Mouse (Mus musculus): Measurements from ENCODE around the gene Scn2b. TPM values are rescaled to one million over a fixed set of nuclear protein-coding genes. Genes with fewer than 3 reads are reported as not detected.

Gene Scn2b
- polyA plus RNA-seq, 1 experiment from 2014 or later, result 5.3 TPM

- DNase-seq (ENCODE audit: low spot score), result no peak
- Histone ChIP-seq H3K27me3 (ENCODE audit: insufficient read depth, poor library complexity, severe bottlenecking) (peaks cover 58% of the 10 kb centered on the region), H3K36me3 (no peaks in the 10 kb centered on the region), H3K27ac (no peak overlapping the region), H3K4me1 (0 out of 2 replicates have a peak, but pooled peaks cover 2% of the 10 kb centered on the region), H3K9me3 (no peaks in the 10 kb centered on the region), H3K4me3 (no peak overlapping the region)
- WGBS, result 59% methylated on average over 1 of the region's 1 CpGs
Measured at GRCm38 (mm10) chr9:45150933-45151332, 33.4 kb downstream of the Scn2b start.

DNA sequence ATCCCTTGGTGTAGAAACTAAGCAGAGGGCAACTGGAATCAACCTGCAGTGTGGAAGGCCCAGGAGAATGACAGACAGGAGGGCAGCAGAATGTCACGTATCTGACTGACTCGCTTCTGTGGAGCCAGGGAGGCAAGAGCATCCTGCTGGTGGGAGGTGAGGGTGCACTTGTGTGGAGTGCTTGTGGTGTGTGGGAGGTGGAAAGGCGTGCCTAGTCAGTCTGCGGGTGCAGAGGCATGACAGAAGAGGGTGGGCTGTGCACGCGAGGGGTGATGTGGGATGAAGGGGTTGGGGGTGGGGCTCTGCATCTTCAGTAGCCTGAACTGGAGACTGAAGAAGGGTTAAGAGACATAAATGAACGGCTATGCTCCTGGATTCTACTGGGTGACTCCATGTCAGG is 35.8 kb downstream of the Scn2b start:
- Histone ChIP-seq H3K4me3 (no peak overlapping the region), H3K27me3 (ENCODE audit: insufficient read depth, poor library complexity, severe bottlenecking) (peaks cover 35% of the 10 kb centered on the region), H3K4me1 (no peaks in the 10 kb centered on the region), H3K36me3 (no peaks in the 10 kb centered on the region), H3K27ac (no peak overlapping the region), H3K9me3 (no peaks in the 10 kb centered on the region)
- DNase-seq (ENCODE audit: low spot score), result no peak
- WGBS, result 66% methylated on average over 7 of the region's 7 CpGs

- DNase-seq (ENCODE audit: low spot score), result no peak
- Histone ChIP-seq H3K27me3 (ENCODE audit: insufficient read depth, poor library complexity, severe bottlenecking) (no peaks in the 10 kb centered on the region), H3K27ac (no peak overlapping the region), H3K4me1 (no peaks in the 10 kb centered on the region), H3K9me3 (0 out of 2 replicates have a peak, but pooled peaks cover 4% of the 10 kb centered on the region), H3K36me3 (no peaks in the 10 kb centered on the region), H3K4me3 (no peak overlapping the region)
- WGBS, result 59% methylated on average over 5 of the region's 5 CpGs
Measured at GRCm38 (mm10) chr9:45167903-45168302, 50.3 kb downstream of the Scn2b start.

- WGBS, result 84% methylated on average over 5 of the region's 5 CpGs
Measured at GRCm38 (mm10) chr9:45170150-45170549, 52.6 kb downstream of the Scn2b start.

DNA sequence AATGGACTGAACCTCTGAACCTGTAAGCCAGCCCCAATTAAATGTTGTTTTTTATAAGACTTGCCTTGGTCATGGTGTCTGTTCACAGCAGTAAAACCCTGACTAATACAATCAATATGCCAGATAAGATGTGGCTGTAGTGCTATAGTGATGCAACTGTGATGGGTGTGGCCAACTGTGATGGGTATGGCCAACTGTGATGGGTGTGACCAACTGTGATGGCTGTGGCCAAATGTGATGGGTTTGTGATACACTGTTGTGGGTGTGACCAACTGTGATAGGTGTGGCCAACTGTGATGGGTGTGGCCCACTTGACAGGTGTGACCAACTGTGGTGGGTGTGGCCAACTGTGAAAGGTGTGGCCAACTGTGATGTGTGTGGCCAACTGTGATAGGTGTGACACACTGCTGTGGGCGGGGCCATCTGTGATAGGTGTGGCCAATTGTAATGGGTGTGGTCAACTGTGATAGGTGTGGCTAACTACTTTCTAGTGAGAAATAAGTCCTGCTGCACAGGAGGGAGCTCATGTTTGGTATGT is 53.6 kb downstream of the Scn2b start:
- 0 out of 2 replicates have a peak, but pooled peaks cover 4% of the 10 kb centered on the region for H3K9me3 ChIP-seq
- no peaks in the 10 kb centered on the region for H3K4me1 ChIP-seq
- H3K4me3 ChIP-seq, result no peak overlapping the region
- no peak for DNase-seq (ENCODE audit: low spot score)
- no peaks in the 10 kb centered on the region for H3K36me3 ChIP-seq
- H3K27ac ChIP-seq, result no peak overlapping the region
- WGBS, result 59% methylated on average over 1 of the region's 1 CpGs
- no peaks in the 10 kb centered on the region for H3K27me3 ChIP-seq (ENCODE audit: insufficient read depth, poor library complexity, severe bottlenecking)

More at GRCm38 (mm10) chr9:45170150-45170549, 52.6 kb downstream of the Scn2b start:
- Histone ChIP-seq H3K27ac (no peak overlapping the region), H3K9me3 (0 out of 2 replicates have a peak, but pooled peaks cover 4% of the 10 kb centered on the region), H3K4me1 (no peaks in the 10 kb centered on the region), H3K36me3 (no peaks in the 10 kb centered on the region), H3K27me3 (ENCODE audit: insufficient read depth, poor library complexity, severe bottlenecking) (no peaks in the 10 kb centered on the region), H3K4me3 (no peak overlapping the region)
- DNase-seq (ENCODE audit: low spot score), result no peak

GRCm38 (mm10) chr9:45173475-45173874 is 55.9 kb downstream of the Scn2b start:
- DNase-seq (ENCODE audit: low spot score), result no peak
- Histone ChIP-seq H3K4me1 (no peaks in the 10 kb centered on the region), H3K27me3 (ENCODE audit: insufficient read depth, poor library complexity, severe bottlenecking) (peaks cover 5% of the 10 kb centered on the region; the same call in 1 of the 2 replicates), H3K36me3 (no peaks in the 10 kb centered on the region), H3K27ac (no peak overlapping the region), H3K4me3 (no peak overlapping the region), H3K9me3 (0 out of 2 replicates have a peak, but pooled peaks cover 4% of the 10 kb centered on the region)
- 60% methylated on average over 3 of the region's 3 CpGs for WGBS

DNA sequence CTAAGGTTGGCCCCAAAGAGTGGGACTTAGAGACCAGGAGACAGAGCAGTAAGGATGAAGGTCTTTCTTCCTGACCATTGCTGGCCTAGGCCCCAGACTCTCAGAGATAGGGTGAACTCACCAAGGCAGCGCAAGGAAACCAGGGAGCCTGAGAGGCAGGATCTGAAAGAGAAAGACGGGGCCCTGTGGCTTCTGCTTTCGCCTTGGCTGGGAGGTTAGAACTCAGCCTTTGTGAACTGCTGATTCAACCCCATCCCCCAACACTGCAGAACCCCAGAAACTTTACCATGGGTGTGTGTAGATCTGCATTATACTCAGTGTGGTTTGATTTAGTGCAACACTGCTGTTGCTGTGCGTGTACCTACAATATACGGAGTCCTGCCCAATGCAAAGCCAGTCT is 61.7 kb downstream of the Scn2b start:
- H3K27me3 ChIP-seq (ENCODE audit: insufficient read depth, poor library complexity, severe bottlenecking), result peaks cover 21% of the 10 kb centered on the region
- H3K27ac ChIP-seq, result no peak overlapping the region
- no peaks in the 10 kb centered on the region for H3K9me3 ChIP-seq
- DNase-seq (ENCODE audit: low spot score), result no peak
- WGBS, result 78% methylated on average over 5 of the region's 5 CpGs
- no peaks in the 10 kb centered on the region for H3K36me3 ChIP-seq
- H3K4me3 ChIP-seq, result no peak overlapping the region
- H3K4me1 ChIP-seq, result no peaks in the 10 kb centered on the region

Other genes starting within 250 kb of the Scn2b start
- gene Kmt2a, start 236.5 kb upstream of the Scn2b start, polyA plus RNA-seq (2016; fragmentation: Nextera tagmentation; extraction: Ambion mirVana), result 7.4 and 10.5 TPM in 2 replicates
- gene Atp5l, start 197.0 kb upstream of the Scn2b start, polyA plus RNA-seq (2016; fragmentation: Nextera tagmentation; extraction: Ambion mirVana), result 722 and 893 TPM in 2 replicates
- 17.8 and 20.9 TPM in 2 replicates for gene Ube4a, start 152.2 kb upstream of the Scn2b start, polyA plus RNA-seq (2016; fragmentation: Nextera tagmentation; extraction: Ambion mirVana)
- gene Cd3g, start 137.4 kb upstream of the Scn2b start, polyA plus RNA-seq (2016; fragmentation: Nextera tagmentation; extraction: Ambion mirVana), result not detected in 2 replicates
- gene Cd3d, start 136.0 kb upstream of the Scn2b start, polyA plus RNA-seq (2016; fragmentation: Nextera tagmentation; extraction: Ambion mirVana), result not detected in 2 replicates
- gene Cd3e, start 108.2 kb upstream of the Scn2b start, polyA plus RNA-seq (2016; fragmentation: Nextera tagmentation; extraction: Ambion mirVana), result not detected in 2 replicates
- 1.1 and 5.5 TPM in 2 replicates for gene Mpzl2, start 78.0 kb upstream of the Scn2b start, polyA plus RNA-seq (2016; fragmentation: Nextera tagmentation; extraction: Ambion mirVana)
- gene Mpzl3, start 62.6 kb upstream of the Scn2b start, polyA plus RNA-seq (2016; fragmentation: Nextera tagmentation; extraction: Ambion mirVana), result 2.9 and 3.2 TPM in 2 replicates
- gene Jaml, start 38.6 kb upstream of the Scn2b start, polyA plus RNA-seq (2016; fragmentation: Nextera tagmentation; extraction: Ambion mirVana), result 0.54 and 2.2 TPM in 2 replicates
- 1.9 and 2.7 TPM in 2 replicates for gene Scn4b, start 20.6 kb downstream of the Scn2b start, polyA plus RNA-seq (2016; fragmentation: Nextera tagmentation; extraction: Ambion mirVana)
- not detected in 2 replicates for gene BC049352, start 64.2 kb downstream of the Scn2b start, polyA plus RNA-seq (2016; fragmentation: Nextera tagmentation; extraction: Ambion mirVana)
- gene Tmprss4, start 86.3 kb downstream of the Scn2b start, polyA plus RNA-seq (2016; fragmentation: Nextera tagmentation; extraction: Ambion mirVana), result not detected in 2 replicates
- gene Il10ra, start 151.4 kb downstream of the Scn2b start, polyA plus RNA-seq (2016; fragmentation: Nextera tagmentation; extraction: Ambion mirVana), result 0.25 and 0.44 TPM in 2 replicates
- 0.23 and 0.29 TPM in 2 replicates for gene Tmprss13, start 201.3 kb downstream of the Scn2b start, polyA plus RNA-seq (2016; fragmentation: Nextera tagmentation; extraction: Ambion mirVana)

All from heart, embryonic 10.5 days (tissue).